Mouse (Mus musculus): Measurements from ENCODE around the gene Cubn. TPM values are rescaled to one million over a fixed set of nuclear protein-coding genes. Genes with fewer than 3 reads are reported as not detected.

The Cubn gene
- total and polyA plus RNA-seq, 3 experiments: 0.03 to 0.09 (median 0.04) TPM

DNA sequence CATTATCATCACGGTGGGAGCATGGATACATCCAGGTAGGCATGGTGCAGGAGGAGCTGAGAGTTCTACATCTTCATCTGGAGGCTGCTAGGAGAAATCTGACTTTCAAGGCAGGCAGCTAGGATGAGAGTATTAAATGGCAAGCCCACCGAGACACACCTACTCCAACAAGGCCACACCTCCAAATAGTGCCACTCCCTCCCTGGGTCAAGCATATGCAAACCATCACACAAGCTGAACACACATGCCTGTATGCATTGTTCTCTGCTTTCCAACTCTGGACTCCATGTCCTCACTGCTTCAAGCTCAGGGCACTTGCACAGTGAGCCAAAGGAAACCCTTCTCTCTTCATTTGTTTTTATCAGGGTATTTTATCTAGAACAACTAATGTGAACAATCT, 233.0 kb downstream of the Cubn start (continued):
- no peak for TF ChIP-seq MEF2A (IDR thresholded peaks at IDR 0.05; ENCODE audit: borderline replicate concordance, low read depth, low read length)

DNA sequence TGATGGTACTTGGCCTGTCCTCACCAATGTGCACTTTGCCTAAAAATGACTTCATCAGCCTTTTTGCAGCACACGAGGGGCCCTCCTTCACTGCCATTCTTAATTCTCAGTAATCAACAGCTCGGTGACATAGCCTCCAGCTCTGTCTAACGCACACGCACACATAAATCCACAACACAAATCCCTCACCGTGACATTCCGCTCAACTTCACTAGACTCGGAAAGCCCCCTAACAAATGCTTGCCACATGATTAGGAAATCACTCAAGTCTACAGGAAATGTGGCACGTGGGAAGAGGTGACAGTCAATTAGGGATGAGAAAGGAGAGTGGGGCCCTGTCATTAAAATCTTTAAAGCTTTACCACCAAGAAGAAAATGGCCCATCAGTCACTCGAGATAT, 250.9 kb downstream of the Cubn start:
- dilution Hi-C loops (cut with MboI; ENCODE audit: extremely low pct_ligation_motif_present, extremely low pct_unique_long_range_greater_than_20kb, low sequenced_read_pairs): no loop called here

GRCm38 (mm10) chr2:13237140-13237901, 254.3 kb downstream of the Cubn start:
- TF ChIP-seq USF2 (conservative IDR thresholded peaks at IDR 0.05; ENCODE audit: low read depth, low read length): no peak
- peak; percentile 81 for TF ChIP-seq SMC3 (IDR thresholded peaks at IDR 0.05; ENCODE audit: low read depth, low read length)
- peak; percentile 93 for TF ChIP-seq RAD21 (IDR thresholded peaks at IDR 0.05; ENCODE audit: low read depth, low read length)
- peak; percentile 81 to 86 for TF ChIP-seq CTCF (conservative IDR thresholded peaks at IDR 0.05 in 1 of 2, IDR thresholded peaks at IDR 0.05 in 1 of 2; ENCODE audit: low read depth in 2 of 2, low read length in 2 of 2)
- peak; percentile 50; the same call in 1 of the 2 replicates for TF ChIP-seq ZC3H11A (IDR thresholded peaks at IDR 0.05; ENCODE audit: low read depth, low read length)
- peak; percentile 64 for DNase-seq (ENCODE audit: extremely low read depth)
- Histone ChIP-seq H3K27me3 (replicated peaks) (no peaks in the 10 kb centered on the region), H3K4me1 (ENCODE audit: control insufficient read depth in 1 of 2, insufficient read depth in 2 of 2) (peaks cover 0 to 43% of the 10 kb centered on the region in 2 experiments; a peak in 2 of 4 replicates), H3K79me2 (replicated peaks; ENCODE audit: control insufficient read depth, extremely low read depth, insufficient read depth, poor library complexity, severe bottlenecking) (no peaks in the 10 kb centered on the region), H3K9me3 (replicated peaks; ENCODE audit: low read length) (no peaks in the 10 kb centered on the region), H3K4me3 (replicated peaks in 1 of 3; ENCODE audit: low read depth in 2 of 3, low read length in 2 of 3, poor library complexity in 1 of 3) (no peak overlapping the region), H3K36me3 (replicated peaks in 1 of 2; ENCODE audit: control insufficient read depth in 1 of 2, insufficient read depth in 1 of 2, low read length in 1 of 2) (peaks cover 0 to 43% of the 10 kb centered on the region in 2 experiments), H3K9ac (ENCODE audit: insufficient read depth, low read depth) (no peak overlapping the region), H3K4me2 (ENCODE audit: insufficient read depth, low read depth, poor library complexity, severe bottlenecking) (no peak overlapping the region), H3K27ac (ENCODE audit: insufficient read depth, low read depth) (no peak overlapping the region)
- in situ Hi-C loops (cut with MboI; ENCODE audit: low pct_ligation_motif_present, low pct_unique_long_range_greater_than_20kb, low sequenced_read_pairs): loop anchor here (10.0 to 25.0 kb wide), 2 partner anchors 533 to 800 kb away; no protein-coding TSS in a partner anchor
- dilution Hi-C loops (cut with MboI; ENCODE audit: extremely low pct_ligation_motif_present, extremely low pct_unique_long_range_greater_than_20kb, low sequenced_read_pairs): no loop called here

More for the DNA sequence above, 250.9 kb downstream of the Cubn start:
- H3K27me3 ChIP-seq (replicated peaks): no peaks in the 10 kb centered on the region
- peaks cover 0 to 50% of the 10 kb centered on the region in 2 experiments for H3K36me3 ChIP-seq (replicated peaks in 1 of 2; ENCODE audit: control insufficient read depth in 1 of 2, insufficient read depth in 1 of 2, low read length in 1 of 2)
- TF ChIP-seq MXI1 (IDR thresholded peaks at IDR 0.05; ENCODE audit: low read depth, low read length) (no peak), CHD1 (IDR thresholded peaks at IDR 0.05; ENCODE audit: low read depth, low read length) (no peak)
- no peak overlapping the region for H3K4me3 ChIP-seq (replicated peaks in 1 of 3; ENCODE audit: low read depth in 2 of 3, low read length in 2 of 3, poor library complexity in 1 of 3)
- peaks cover 0 to 32% of the 10 kb centered on the region in 2 experiments; a peak in 2 of 4 replicates for H3K4me1 ChIP-seq (ENCODE audit: control insufficient read depth in 1 of 2, insufficient read depth in 2 of 2)
- DNase-seq (ENCODE audit: extremely low read depth): no peak
- no peaks in the 10 kb centered on the region for H3K9me3 ChIP-seq (replicated peaks; ENCODE audit: low read length)
- in situ Hi-C loops (cut with MboI; ENCODE audit: low pct_ligation_motif_present, low pct_unique_long_range_greater_than_20kb, low sequenced_read_pairs): loop anchor here (25.0 kb wide), 1 partner anchor 803 kb away; no protein-coding TSS in a partner anchor
- no peak overlapping the region for H3K27ac ChIP-seq (ENCODE audit: insufficient read depth, low read depth)
- H3K79me2 ChIP-seq (replicated peaks; ENCODE audit: control insufficient read depth, extremely low read depth, insufficient read depth, poor library complexity, severe bottlenecking): no peaks in the 10 kb centered on the region
- H3K4me2 ChIP-seq (ENCODE audit: insufficient read depth, low read depth, poor library complexity, severe bottlenecking): no peak overlapping the region
- no peak overlapping the region for H3K9ac ChIP-seq (ENCODE audit: insufficient read depth, low read depth)

- Histone ChIP-seq H3K4me2 (ENCODE audit: insufficient read depth, low read depth, poor library complexity, severe bottlenecking) (no peak overlapping the region), H3K4me3 (replicated peaks in 1 of 3; ENCODE audit: low read depth in 2 of 3, low read length in 2 of 3, poor library complexity in 1 of 3) (no peak overlapping the region), H3K27ac (ENCODE audit: insufficient read depth, low read depth) (no peak overlapping the region), H3K4me1 (ENCODE audit: control insufficient read depth in 1 of 2, insufficient read depth in 2 of 2) (peaks cover 0 to 43% of the 10 kb centered on the region in 2 experiments; a peak in 2 of 4 replicates), H3K27me3 (replicated peaks) (no peaks in the 10 kb centered on the region), H3K9ac (ENCODE audit: insufficient read depth, low read depth) (no peak overlapping the region), H3K9me3 (replicated peaks; ENCODE audit: low read length) (no peaks in the 10 kb centered on the region), H3K79me2 (replicated peaks; ENCODE audit: control insufficient read depth, extremely low read depth, insufficient read depth, poor library complexity, severe bottlenecking) (no peaks in the 10 kb centered on the region), H3K36me3 (replicated peaks in 1 of 2; ENCODE audit: control insufficient read depth in 1 of 2, insufficient read depth in 1 of 2, low read length in 1 of 2) (peaks cover 0 to 32% of the 10 kb centered on the region in 2 experiments)
- no peak for DNase-seq (ENCODE audit: extremely low read depth)
- in situ Hi-C loops (cut with MboI; ENCODE audit: low pct_ligation_motif_present, low pct_unique_long_range_greater_than_20kb, low sequenced_read_pairs): loop anchor here (10.0 to 25.0 kb wide), 2 partner anchors 531 to 798 kb away; no protein-coding TSS in a partner anchor
- dilution Hi-C loops (cut with MboI; ENCODE audit: extremely low pct_ligation_motif_present, extremely low pct_unique_long_range_greater_than_20kb, low sequenced_read_pairs): no loop called here
- TF ChIP-seq SIN3A (IDR thresholded peaks at IDR 0.05; ENCODE audit: low read length) (no peak), EP300 (IDR thresholded peaks at IDR 0.05; ENCODE audit: low read length) (no peak), UBTF (IDR thresholded peaks at IDR 0.05; ENCODE audit: low read depth, low read length) (no peak), TCF12 (IDR thresholded peaks at IDR 0.05; ENCODE audit: low read depth, low read length) (no peak), MXI1 (IDR thresholded peaks at IDR 0.05; ENCODE audit: low read depth, low read length) (no peak), MEF2A (IDR thresholded peaks at IDR 0.05; ENCODE audit: borderline replicate concordance, low read depth, low read length) (no peak), CHD2 (IDR thresholded peaks at IDR 0.05; ENCODE audit: low read length) (no peak), POLR2AphosphoS2 (IDR thresholded peaks at IDR 0.05; ENCODE audit: low read depth, low read length) (no peak), USF2 (conservative IDR thresholded peaks at IDR 0.05; ENCODE audit: low read depth, low read length) (no peak), ZMIZ1 (IDR thresholded peaks at IDR 0.05; ENCODE audit: low read depth, low read length) (no peak), ELF1 (IDR thresholded peaks at IDR 0.05; ENCODE audit: low read depth, low read length) (no peak), IRF4 (IDR thresholded peaks at IDR 0.05; ENCODE audit: low read depth, low read length) (no peak), MAFK (IDR thresholded peaks at IDR 0.05; ENCODE audit: insufficient replicate concordance, low read length) (no peak), MYC (IDR thresholded peaks at IDR 0.05; ENCODE audit: low read depth, low read length) (no peak), MAZ (IDR thresholded peaks at IDR 0.05; ENCODE audit: low read depth, low read length) (no peak), RAD21 (IDR thresholded peaks at IDR 0.05; ENCODE audit: low read depth, low read length) (no peak), PAX5 (IDR thresholded peaks at IDR 0.05; ENCODE audit: low read length) (no peak)
These were observed 255.9 kb downstream of the Cubn start for GRCm38 (mm10) chr2:13235696-13236095.
